Mouse (Mus musculus) frontal cortex, postnatal 14 days (tissue): Measurements from ENCODE around the gene Stab2.
A peak's percentile ranks its signal among the peaks of the same experiment; 100 is the strongest.

Experiments used
- DNase-seq, 2 experiments: peaks; one replicate each; pipeline ENCODE4 v3.0.0; 2022; ENCODE audit warnings: low spot score in 2 of 2

The Stab2 gene

GRCm38 (mm10) chr10:86989838-86990237, 18.0 kb downstream of the Stab2 start:
- DNase-seq: no peak

- peak; percentile 7 to 20 for DNase-seq
Observed at GRCm38 (mm10) chr10:86976001-86976726, 31.7 kb downstream of the Stab2 start.

- DNase-seq: no peak
Observed at GRCm38 (mm10) chr10:86973276-86973675, 34.5 kb downstream of the Stab2 start.

GRCm38 (mm10) chr10:86972503-86972826, 35.4 kb downstream of the Stab2 start:
- no peak for DNase-seq

- peak; percentile 13 to 35 for DNase-seq
Observed at GRCm38 (mm10) chr10:86971680-86972502, 35.9 kb downstream of the Stab2 start.

GRCm38 (mm10) chr10:86969346-86969745, 38.5 kb downstream of the Stab2 start:
- no peak for DNase-seq

GRCm38 (mm10) chr10:86961542-86962466, 46.0 kb downstream of the Stab2 start:
- no peak for DNase-seq

- DNase-seq: no peak
Observed at GRCm38 (mm10) chr10:86955299-86955698, 52.5 kb downstream of the Stab2 start.

GRCm38 (mm10) chr10:86952696-86953095, 55.1 kb downstream of the Stab2 start:
- no peak for DNase-seq

GRCm38 (mm10) chr10:86950806-86951205, 57.0 kb downstream of the Stab2 start:
- DNase-seq: no peak

- no peak for DNase-seq
Observed at GRCm38 (mm10) chr10:86949886-86950285, 57.9 kb downstream of the Stab2 start.

- no peak for DNase-seq
Observed at GRCm38 (mm10) chr10:86947541-86947940, 60.3 kb downstream of the Stab2 start.

GRCm38 (mm10) chr10:86940591-86940990, 67.2 kb downstream of the Stab2 start:
- DNase-seq: no peak

GRCm38 (mm10) chr10:86934376-86934775, 73.4 kb downstream of the Stab2 start:
- DNase-seq: no peak

- DNase-seq: no peak
Observed at GRCm38 (mm10) chr10:86933906-86934305, 73.9 kb downstream of the Stab2 start.

- no peak for DNase-seq
Observed at GRCm38 (mm10) chr10:86933180-86933695, 74.6 kb downstream of the Stab2 start.

GRCm38 (mm10) chr10:86923602-86924001, 84.2 kb downstream of the Stab2 start:
- DNase-seq: no peak

GRCm38 (mm10) chr10:86915595-86915994, 92.2 kb downstream of the Stab2 start:
- DNase-seq: no peak

- no peak for DNase-seq
Observed at GRCm38 (mm10) chr10:86908562-86908961, 99.3 kb downstream of the Stab2 start.

GRCm38 (mm10) chr10:86907043-86907442, 100.8 kb downstream of the Stab2 start:
- DNase-seq: no peak

- DNase-seq: no peak
Observed at GRCm38 (mm10) chr10:86895531-86895930, 112.3 kb downstream of the Stab2 start.

GRCm38 (mm10) chr10:86891066-86891465, 116.8 kb downstream of the Stab2 start:
- DNase-seq: no peak
